Mouse (Mus musculus): ENCODE data around the gene Lpcat1. TPM values are rescaled to one million over a fixed set of nuclear protein-coding genes. Genes with fewer than 3 reads are reported as not detected.

Lpcat1 gene
- polyA plus RNA-seq, 1 experiment from 2014 or later: 85.3 TPM

DNA sequence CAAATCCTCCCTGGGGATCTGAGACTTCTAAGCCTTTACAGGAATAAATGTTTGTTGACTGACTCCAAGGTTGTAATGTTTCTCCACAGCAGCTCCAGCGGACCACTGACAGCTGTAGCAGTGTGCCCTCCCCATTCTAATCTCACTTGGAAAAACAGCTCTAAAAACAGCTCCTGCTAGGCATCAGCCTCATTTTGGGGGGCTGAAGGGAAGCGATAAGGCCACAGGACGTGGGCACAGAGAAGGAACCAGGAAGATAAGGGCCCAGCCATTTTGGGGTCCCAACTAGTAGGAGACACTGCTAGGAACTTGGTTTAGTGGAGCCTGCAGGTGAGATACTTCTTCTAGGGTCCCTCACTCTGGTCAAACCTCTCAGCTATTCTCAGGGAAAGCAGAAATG is 68.3 kb downstream of the Lpcat1 start:
- ATAC-seq (ENCODE audit: insufficient read depth) (no peak), DNase-seq (no peak)
- H3K4me2 ChIP-seq: no peak overlapping the region
- H3K4me1 ChIP-seq (ENCODE audit: insufficient read depth): no peaks in the 10 kb centered on the region
- no peaks in the 10 kb centered on the region for H3K9me3 ChIP-seq (ENCODE audit: low read depth, low read length)
- H3K27ac ChIP-seq (ENCODE audit: low read depth): no peak overlapping the region
- no peak overlapping the region for H3K4me3 ChIP-seq (ENCODE audit: low read depth, low read length)
- TF ChIP-seq CTCF (IDR thresholded peaks at IDR 0.05; ENCODE audit: low read depth): no peak
- H3K27me3 ChIP-seq (ENCODE audit: insufficient read depth, low read length): peaks cover 24% of the 10 kb centered on the region
- H3K36me3 ChIP-seq (ENCODE audit: insufficient read depth): no peaks in the 10 kb centered on the region
- WGBS: 59% methylated on average over 3 of the region's 3 CpGs
- no peak overlapping the region for H3K9ac ChIP-seq

DNA sequence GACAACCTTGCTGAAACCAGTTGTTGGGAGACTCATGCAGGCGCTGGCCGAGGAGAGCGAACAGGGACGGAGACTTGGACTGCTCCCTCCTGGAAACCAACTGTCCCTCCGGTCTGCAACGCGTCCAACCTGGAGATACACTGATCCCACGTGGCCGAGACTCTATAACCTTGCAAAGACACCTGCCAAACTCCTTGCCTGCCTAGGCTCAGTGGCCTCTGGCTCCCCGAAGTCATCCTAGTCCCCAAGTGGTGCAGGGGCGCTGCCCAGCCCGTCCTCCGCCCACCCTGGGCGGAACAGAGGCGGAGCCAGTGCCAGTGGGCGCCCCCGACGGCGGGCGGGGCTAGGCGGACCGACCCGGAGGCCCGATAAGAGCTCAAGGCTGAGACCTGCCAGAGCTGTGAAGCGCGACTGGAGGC is 69.4 kb downstream of the Lpcat1 start, which contains the start of gene Slc6a3:
Gene Slc6a3, plus strand, starts transcription at position 345 of the 419 bp plus-strand sequence.
- H3K4me3 ChIP-seq (ENCODE audit: low read depth, low read length): peak within 1 kb of the TSS; percentile 37
- H3K4me1 ChIP-seq (ENCODE audit: insufficient read depth): no peaks in the 10 kb centered on the region
- peak within 1 kb of the TSS; percentile 75 for H3K4me2 ChIP-seq
- H3K9ac ChIP-seq: peak within 1 kb of the TSS; percentile 13; the same call in 1 of the 2 replicates
- no peaks in the 10 kb centered on the region for H3K9me3 ChIP-seq (ENCODE audit: low read depth, low read length)
- no peak within 1 kb of the TSS for H3K27ac ChIP-seq (ENCODE audit: low read depth)
- ATAC-seq (ENCODE audit: insufficient read depth): peak; percentile 94
- H3K36me3 ChIP-seq (ENCODE audit: insufficient read depth): no peaks in the 10 kb centered on the region
- peak; percentile 68 for DNase-seq
- peaks cover 24% of the 10 kb centered on the region for H3K27me3 ChIP-seq (ENCODE audit: insufficient read depth, low read length)
- TF ChIP-seq CTCF (IDR thresholded peaks at IDR 0.05; ENCODE audit: low read depth): no peak
- under 1% methylated on average over 26 of the region's 26 CpGs for WGBS

DNA sequence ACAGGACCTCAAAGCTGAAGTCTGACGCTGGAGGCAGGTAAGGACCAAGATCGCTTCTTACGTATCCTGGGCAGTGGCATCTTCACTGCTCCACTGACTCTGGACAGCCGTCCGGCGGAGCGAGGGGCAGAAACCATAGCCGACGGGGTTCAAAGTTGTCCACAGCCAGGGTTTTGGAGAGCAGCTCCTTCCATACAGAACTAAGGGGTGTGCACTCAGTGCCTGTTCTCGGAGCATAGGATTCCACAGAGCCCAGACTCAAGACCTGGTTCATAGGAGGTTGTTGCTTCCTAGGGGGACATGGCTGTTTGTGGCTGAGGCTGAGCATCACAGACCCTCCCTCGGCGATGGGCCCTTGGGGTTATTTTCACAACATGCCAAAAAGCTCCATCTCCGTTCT is 69.8 kb downstream of the Lpcat1 start:
- 11% methylated on average over 13 of the region's 13 CpGs for WGBS
- Histone ChIP-seq H3K36me3 (ENCODE audit: insufficient read depth) (no peaks in the 10 kb centered on the region), H3K4me3 (ENCODE audit: low read depth, low read length) (peak overlapping the region; percentile 37), H3K9ac (peak overlapping the region; percentile 7; the same call in 1 of the 2 replicates), H3K4me2 (peak overlapping the region; percentile 75), H3K27ac (ENCODE audit: low read depth) (no peak overlapping the region), H3K4me1 (ENCODE audit: insufficient read depth) (no peaks in the 10 kb centered on the region), H3K9me3 (ENCODE audit: low read depth, low read length) (no peaks in the 10 kb centered on the region), H3K27me3 (ENCODE audit: insufficient read depth, low read length) (peaks cover 24% of the 10 kb centered on the region)
- DNase-seq: no peak
- ATAC-seq (ENCODE audit: insufficient read depth): no peak; the same call in 1 of the 2 replicates
- TF ChIP-seq CTCF (IDR thresholded peaks at IDR 0.05; ENCODE audit: low read depth): no peak

DNA sequence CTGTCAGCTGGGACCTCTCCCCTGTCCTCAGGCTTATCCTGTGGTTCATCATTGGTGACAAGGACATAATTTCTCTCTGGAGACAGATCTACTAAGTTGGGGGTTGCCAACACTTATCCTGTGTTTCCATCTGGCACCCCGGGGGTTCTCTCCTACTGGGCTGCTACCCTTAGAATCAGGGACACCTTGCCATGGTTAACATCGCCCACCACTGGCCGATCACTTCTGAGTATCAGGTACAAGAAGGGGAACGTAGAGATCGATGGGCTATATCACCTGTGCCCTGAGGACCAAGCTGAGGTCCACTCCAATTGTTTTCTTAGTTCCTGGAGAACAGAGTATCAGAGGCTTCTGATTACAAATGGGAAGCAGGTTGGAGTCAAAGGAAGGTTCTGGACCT is 97.2 kb downstream of the Lpcat1 start:
- Histone ChIP-seq H3K27ac (ENCODE audit: low read depth) (no peak overlapping the region), H3K4me2 (no peak overlapping the region), H3K4me3 (ENCODE audit: low read depth, low read length) (no peak overlapping the region), H3K9ac (no peak overlapping the region), H3K27me3 (ENCODE audit: insufficient read depth, low read length) (no peaks in the 10 kb centered on the region), H3K9me3 (ENCODE audit: low read depth, low read length) (no peaks in the 10 kb centered on the region), H3K4me1 (ENCODE audit: insufficient read depth) (no peaks in the 10 kb centered on the region), H3K36me3 (ENCODE audit: insufficient read depth) (no peaks in the 10 kb centered on the region)
- ATAC-seq (ENCODE audit: insufficient read depth) (no peak), DNase-seq (no peak)
- WGBS: 76% methylated on average over 5 of the region's 5 CpGs
- TF ChIP-seq CTCF (IDR thresholded peaks at IDR 0.05; ENCODE audit: low read depth): no peak

Other genes with a start within 250 kb of the Lpcat1 start
- gene Irx4, start 206.7 kb upstream of the Lpcat1 start, polyA plus RNA-seq (2014; fragmentation: Nextera tagmentation; extraction: Ambion mirVana): not detected in 2 replicates
- 139 and 147 TPM in 2 replicates for gene Mrpl36, start 138.7 kb upstream of the Lpcat1 start, polyA plus RNA-seq (2014; fragmentation: Nextera tagmentation; extraction: Ambion mirVana)
- gene Ndufs6, start 138.7 kb upstream of the Lpcat1 start, polyA plus RNA-seq (2014; fragmentation: Nextera tagmentation; extraction: Ambion mirVana): 391 and 409 TPM in 2 replicates
- gene Slc6a3, start 69.5 kb downstream of the Lpcat1 start, polyA plus RNA-seq (2014; fragmentation: Nextera tagmentation; extraction: Ambion mirVana): 0.14 and 0.24 TPM in 2 replicates
- 124 and 128 TPM in 2 replicates for gene Clptm1l, start 136.8 kb downstream of the Lpcat1 start, polyA plus RNA-seq (2014; fragmentation: Nextera tagmentation; extraction: Ambion mirVana)
- gene Tert, start 159.7 kb downstream of the Lpcat1 start, polyA plus RNA-seq (2014; fragmentation: Nextera tagmentation; extraction: Ambion mirVana): 3.8 and 4.1 TPM in 2 replicates
- gene Slc6a18, start 210.8 kb downstream of the Lpcat1 start, polyA plus RNA-seq (2014; fragmentation: Nextera tagmentation; extraction: Ambion mirVana): not detected in 2 replicates
- gene Slc6a19, start 237.7 kb downstream of the Lpcat1 start, polyA plus RNA-seq (2014; fragmentation: Nextera tagmentation; extraction: Ambion mirVana): 0.08 TPM in 1 of 2 replicates, not detected in the other

All from lung, embryonic 14.5 days (tissue).